Mouse (Mus musculus): ENCODE results near the gene Cnbp. TPM values are rescaled to one million over a fixed set of nuclear protein-coding genes. Genes with fewer than 3 reads are reported as not detected.

The Cnbp gene
- polyA plus RNA-seq, 1 experiment, result 237 TPM

DNA sequence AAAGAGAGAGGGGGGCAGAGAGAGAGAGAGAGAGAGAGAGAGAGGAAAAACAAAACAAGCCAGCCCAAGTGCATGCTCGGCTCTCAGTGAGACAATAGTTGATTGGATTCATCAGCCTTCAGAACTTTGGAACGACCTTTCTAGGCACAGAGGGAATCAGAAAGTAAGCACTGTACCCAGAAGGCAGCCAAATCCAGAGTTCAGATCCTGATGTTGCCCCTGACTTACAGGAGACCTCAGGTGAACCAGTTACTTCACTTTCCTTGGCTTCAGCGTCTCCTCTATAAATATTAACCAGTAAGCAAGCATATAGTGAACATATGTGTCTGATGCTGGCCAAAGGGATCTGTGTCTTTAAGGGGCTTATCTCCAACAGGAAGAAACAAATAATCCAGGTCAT, 42.4 kb downstream of the Cnbp start:
- peak overlapping the region; percentile 72 for H3K27ac ChIP-seq (ENCODE audit: control insufficient read depth, insufficient read depth, low read depth, low read length, poor library complexity)
- peaks cover 13% of the 10 kb centered on the region; the same call in 1 of the 2 replicates for H3K4me1 ChIP-seq (ENCODE audit: control insufficient read depth, insufficient read depth, low read length)
- WGBS, result 68% methylated on average over 3 of the region's 3 CpGs
- peak overlapping the region; percentile 46 for H3K4me3 ChIP-seq (replicated peaks; ENCODE audit: control insufficient read depth, low read depth, low read length)
- TF ChIP-seq POLR2A (IDR thresholded peaks at IDR 0.05; ENCODE audit: borderline replicate concordance, control insufficient read depth, low read depth, low read length), result no peak
- no peak for TF ChIP-seq CTCF (IDR thresholded peaks at IDR 0.05; ENCODE audit: control insufficient read depth, insufficient read depth, low read length)

GRCm38 (mm10) chr6:87807735-87808440, 43.0 kb downstream of the Cnbp start:
- TF ChIP-seq POLR2A (IDR thresholded peaks at IDR 0.05; ENCODE audit: borderline replicate concordance, control insufficient read depth, low read depth, low read length), result no peak
- TF ChIP-seq CTCF (IDR thresholded peaks at IDR 0.05; ENCODE audit: control insufficient read depth, insufficient read depth, low read length), result no peak
- WGBS, result 64% methylated on average over 4 of the region's 4 CpGs
- Histone ChIP-seq H3K27ac (ENCODE audit: control insufficient read depth, insufficient read depth, low read depth, low read length, poor library complexity) (peak overlapping the region; percentile 72), H3K4me1 (ENCODE audit: control insufficient read depth, insufficient read depth, low read length) (peaks cover 13% of the 10 kb centered on the region; the same call in 1 of the 2 replicates), H3K4me3 (replicated peaks; ENCODE audit: control insufficient read depth, low read depth, low read length) (peak overlapping the region; percentile 46)

DNA sequence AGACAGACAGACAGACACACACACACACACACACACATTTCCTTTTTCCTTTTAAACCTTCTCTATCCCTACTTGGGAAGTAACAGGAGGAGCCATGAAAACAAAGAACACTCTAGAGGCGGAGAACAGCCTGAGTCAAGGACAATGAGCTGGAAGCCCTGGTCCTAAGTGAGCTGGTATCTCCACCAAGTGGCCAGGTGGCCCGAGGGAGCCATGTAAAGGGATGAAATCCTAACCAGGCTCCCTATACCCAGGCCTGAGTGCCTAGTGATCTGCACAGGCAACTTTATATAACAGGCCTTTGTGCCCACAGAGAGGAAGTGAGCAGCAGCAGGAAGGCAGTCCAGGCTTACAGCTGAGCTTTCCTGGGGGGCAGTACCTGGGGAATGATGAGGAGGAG, 44.0 kb downstream of the Cnbp start:
- 0 out of 2 replicates have a peak overlapping the region, but pooled peaks have one; percentile 13 for H3K27ac ChIP-seq (ENCODE audit: control insufficient read depth, insufficient read depth, low read depth, low read length, poor library complexity)
- peaks cover 12% of the 10 kb centered on the region; the same call in 1 of the 2 replicates for H3K4me1 ChIP-seq (ENCODE audit: control insufficient read depth, insufficient read depth, low read length)
- TF ChIP-seq CTCF (IDR thresholded peaks at IDR 0.05; ENCODE audit: control insufficient read depth, insufficient read depth, low read length) (no peak), POLR2A (IDR thresholded peaks at IDR 0.05; ENCODE audit: borderline replicate concordance, control insufficient read depth, low read depth, low read length) (no peak)
- no peak overlapping the region for H3K4me3 ChIP-seq (replicated peaks; ENCODE audit: control insufficient read depth, low read depth, low read length)
- WGBS, result 48% methylated on average over 2 of the region's 2 CpGs

DNA sequence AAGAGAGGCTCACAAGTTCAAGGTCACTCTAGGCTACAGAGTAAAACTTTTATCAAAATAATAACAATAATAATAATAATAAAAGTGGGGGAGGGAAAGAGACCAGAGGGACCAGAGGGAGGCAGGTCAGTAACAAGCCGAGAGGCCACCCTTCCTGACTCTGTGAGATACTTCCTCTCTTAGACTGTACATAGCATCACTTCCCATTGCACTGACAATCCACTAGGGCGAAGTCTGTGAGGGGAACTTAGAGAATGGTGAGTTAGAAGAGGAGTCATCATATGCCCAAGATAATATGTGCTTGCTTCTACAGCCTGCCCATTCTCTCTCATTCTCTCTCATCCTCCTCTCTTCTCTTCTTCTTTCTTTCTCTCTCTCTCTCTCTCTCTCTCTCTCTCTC, 44.9 kb downstream of the Cnbp start:
- WGBS, result 24% methylated on average over 2 of the region's 2 CpGs
- Histone ChIP-seq H3K27ac (ENCODE audit: control insufficient read depth, insufficient read depth, low read depth, low read length, poor library complexity) (0 out of 2 replicates have a peak overlapping the region, but pooled peaks have one; percentile 16), H3K4me1 (ENCODE audit: control insufficient read depth, insufficient read depth, low read length) (peaks cover 12% of the 10 kb centered on the region; the same call in 1 of the 2 replicates), H3K4me3 (replicated peaks; ENCODE audit: control insufficient read depth, low read depth, low read length) (no peak overlapping the region)
- TF ChIP-seq POLR2A (IDR thresholded peaks at IDR 0.05; ENCODE audit: borderline replicate concordance, control insufficient read depth, low read depth, low read length), result no peak
- TF ChIP-seq CTCF (IDR thresholded peaks at IDR 0.05; ENCODE audit: control insufficient read depth, insufficient read depth, low read length), result 0 out of 2 replicates have a peak, but pooled peaks have one; percentile 21

GRCm38 (mm10) chr6:87805448-87805847, 45.5 kb downstream of the Cnbp start:
- 90% methylated on average over 7 of the region's 7 CpGs for WGBS
- H3K4me1 ChIP-seq (ENCODE audit: control insufficient read depth, insufficient read depth, low read length), result peaks cover 12% of the 10 kb centered on the region; the same call in 1 of the 2 replicates
- H3K4me3 ChIP-seq (replicated peaks; ENCODE audit: control insufficient read depth, low read depth, low read length), result no peak overlapping the region
- peak overlapping the region; percentile 16; the same call in 1 of the 2 replicates for H3K27ac ChIP-seq (ENCODE audit: control insufficient read depth, insufficient read depth, low read depth, low read length, poor library complexity)
- TF ChIP-seq POLR2A (IDR thresholded peaks at IDR 0.05; ENCODE audit: borderline replicate concordance, control insufficient read depth, low read depth, low read length) (no peak), CTCF (IDR thresholded peaks at IDR 0.05; ENCODE audit: control insufficient read depth, insufficient read depth, low read length) (no peak)

DNA sequence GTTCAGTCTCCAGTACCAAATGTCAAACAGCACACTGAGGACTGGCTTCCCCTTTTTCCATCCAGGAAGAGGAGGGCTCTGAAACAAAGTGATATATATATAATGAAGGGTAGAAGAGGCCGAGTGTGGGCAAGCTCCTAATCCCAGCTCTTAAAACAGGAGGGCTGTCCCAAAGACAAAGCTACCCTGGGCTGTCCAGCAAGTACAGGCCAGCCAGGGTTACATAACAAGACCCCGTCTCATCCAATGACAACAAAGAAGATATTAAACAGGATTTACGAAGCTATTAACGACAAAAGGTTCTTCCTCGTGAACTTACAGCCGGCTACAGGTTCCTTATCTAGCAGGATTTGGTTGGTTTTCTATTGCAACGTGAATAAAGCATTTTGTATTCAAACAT, 46.0 kb downstream of the Cnbp start:
- 64% methylated on average over 7 of the region's 7 CpGs for WGBS
- Histone ChIP-seq H3K27ac (ENCODE audit: control insufficient read depth, insufficient read depth, low read depth, low read length, poor library complexity) (no peak overlapping the region), H3K4me3 (replicated peaks; ENCODE audit: control insufficient read depth, low read depth, low read length) (no peak overlapping the region), H3K4me1 (ENCODE audit: control insufficient read depth, insufficient read depth, low read length) (peaks cover 12% of the 10 kb centered on the region; the same call in 1 of the 2 replicates)
- no peak for TF ChIP-seq CTCF (IDR thresholded peaks at IDR 0.05; ENCODE audit: control insufficient read depth, insufficient read depth, low read length)
- TF ChIP-seq POLR2A (IDR thresholded peaks at IDR 0.05; ENCODE audit: borderline replicate concordance, control insufficient read depth, low read depth, low read length), result no peak

DNA sequence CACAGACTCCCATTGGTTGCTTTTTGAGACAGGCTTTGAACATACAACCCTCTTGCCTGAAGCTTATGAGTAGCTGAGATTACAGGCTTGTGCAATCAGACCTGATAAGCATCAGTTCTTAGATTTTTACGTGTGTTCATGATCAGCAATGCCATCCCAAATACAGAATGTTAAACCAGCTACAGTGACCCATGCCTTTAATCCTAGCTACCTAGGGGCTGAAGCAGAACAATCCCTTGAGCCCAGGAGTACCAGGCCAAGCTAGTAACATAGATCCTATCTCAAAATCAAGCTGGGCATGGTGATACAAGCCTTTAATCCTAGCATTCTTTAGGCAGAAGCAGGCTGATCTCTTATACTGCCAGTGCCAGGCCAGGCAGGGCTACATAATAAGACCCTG, 46.9 kb downstream of the Cnbp start:
- H3K4me3 ChIP-seq (replicated peaks; ENCODE audit: control insufficient read depth, low read depth, low read length), result no peak overlapping the region
- H3K4me1 ChIP-seq (ENCODE audit: control insufficient read depth, insufficient read depth, low read length), result peaks cover 10% of the 10 kb centered on the region
- WGBS, result 58% methylated on average over 1 of the region's 1 CpGs
- no peak overlapping the region for H3K27ac ChIP-seq (ENCODE audit: control insufficient read depth, insufficient read depth, low read depth, low read length, poor library complexity)
- TF ChIP-seq CTCF (IDR thresholded peaks at IDR 0.05; ENCODE audit: control insufficient read depth, insufficient read depth, low read length) (no peak), POLR2A (IDR thresholded peaks at IDR 0.05; ENCODE audit: borderline replicate concordance, control insufficient read depth, low read depth, low read length) (no peak)

DNA sequence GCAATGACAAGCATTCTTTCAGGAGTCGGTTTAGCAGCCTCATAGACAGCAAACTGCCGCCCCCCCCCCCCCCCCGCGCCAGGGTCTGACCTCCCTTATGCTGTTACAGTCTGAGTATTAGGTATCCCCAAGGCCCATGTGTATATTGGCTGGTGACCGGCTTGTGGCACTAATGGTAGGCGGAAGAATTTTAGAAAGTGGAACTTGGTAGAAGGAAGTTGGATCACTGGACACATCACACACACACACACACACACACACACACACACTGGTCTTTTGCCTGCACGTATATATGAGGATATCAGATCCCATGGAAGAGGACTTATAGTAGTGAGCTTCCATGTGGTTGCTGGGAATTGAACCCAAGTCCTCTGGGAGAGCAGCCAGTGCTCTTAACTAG, 48.4 kb downstream of the Cnbp start:
- WGBS, result 66% methylated on average over 7 of the region's 7 CpGs
- peaks cover 8% of the 10 kb centered on the region for H3K4me1 ChIP-seq (ENCODE audit: control insufficient read depth, insufficient read depth, low read length)
- H3K27ac ChIP-seq (ENCODE audit: control insufficient read depth, insufficient read depth, low read depth, low read length, poor library complexity), result no peak overlapping the region
- H3K4me3 ChIP-seq (replicated peaks; ENCODE audit: control insufficient read depth, low read depth, low read length), result no peak overlapping the region
- TF ChIP-seq POLR2A (IDR thresholded peaks at IDR 0.05; ENCODE audit: borderline replicate concordance, control insufficient read depth, low read depth, low read length) (no peak), CTCF (IDR thresholded peaks at IDR 0.05; ENCODE audit: control insufficient read depth, insufficient read depth, low read length) (no peak)

Data from bone marrow, adult 2 months (tissue).